Mouse (Mus musculus): ENCODE data around the gene Mapk1ip1. TPM values are rescaled to one million over a fixed set of nuclear protein-coding genes. Genes with fewer than 3 reads are reported as not detected.
A peak's percentile ranks its signal among the peaks of the same experiment; 100 is the strongest.

The Mapk1ip1 gene
- polyA plus RNA-seq, 2 experiments, result 1.9 to 6.3 TPM

DNA sequence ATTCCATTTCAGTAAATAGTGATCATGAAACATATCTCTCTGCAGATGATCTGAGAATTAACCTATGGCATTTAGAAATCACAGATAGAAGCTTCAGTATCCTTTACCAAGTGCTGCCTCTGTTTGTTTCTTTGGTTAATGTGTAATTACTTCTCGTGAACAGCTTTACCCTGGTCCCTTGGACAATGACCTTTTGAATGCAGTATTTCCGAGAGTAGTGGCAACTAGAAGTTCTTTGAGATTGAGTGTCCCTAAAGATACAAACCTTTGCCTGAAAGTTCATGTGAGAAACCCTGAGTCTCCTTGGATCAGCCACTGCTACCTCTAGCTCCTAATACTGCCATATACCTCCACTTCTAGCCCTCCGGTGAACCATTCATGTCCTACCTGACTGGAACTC is 26.9 kb upstream of the Mapk1ip1 start:
- TF ChIP-seq CTCF (IDR thresholded peaks at IDR 0.05; ENCODE audit: low read depth) (no peak), EP300 (IDR thresholded peaks at IDR 0.05; ENCODE audit: low read depth) (no peak)
- WGBS (ENCODE audit: insufficient replicate concordance), result 76% methylated on average over 3 of the region's 3 CpGs
- H3K4me2 ChIP-seq (ENCODE audit: low read depth), result no peak overlapping the region
- peaks cover 0 to 2% of the 10 kb centered on the region in 2 experiments; a peak in 2 of 4 replicates for H3K4me1 ChIP-seq (replicated peaks; ENCODE audit: control insufficient read depth in 2 of 2, insufficient read depth in 2 of 2, low read length in 1 of 2)
- H3K27ac ChIP-seq, result no peak overlapping the region
- no peak overlapping the region for H3K4me3 ChIP-seq (ENCODE audit: insufficient read depth in 1 of 2, low read depth in 2 of 2, low read length in 2 of 2)
- ATAC-seq (ENCODE audit: insufficient read depth) (no peak), DNase-seq (ENCODE audit: low read depth in 3 of 3, low spot score in 3 of 3) (no peak)
- H3K36me3 ChIP-seq (replicated peaks; ENCODE audit: control insufficient read depth, insufficient read depth, low read depth), result peaks cover 45% of the 10 kb centered on the region
- no peak overlapping the region for H3K9ac ChIP-seq (replicated peaks)
- no peaks in the 10 kb centered on the region for H3K9me3 ChIP-seq (ENCODE audit: control insufficient read depth, low read length)
- no peaks in the 10 kb centered on the region for H3K27me3 ChIP-seq (ENCODE audit: control insufficient read depth, insufficient read depth, low read length)

DNA sequence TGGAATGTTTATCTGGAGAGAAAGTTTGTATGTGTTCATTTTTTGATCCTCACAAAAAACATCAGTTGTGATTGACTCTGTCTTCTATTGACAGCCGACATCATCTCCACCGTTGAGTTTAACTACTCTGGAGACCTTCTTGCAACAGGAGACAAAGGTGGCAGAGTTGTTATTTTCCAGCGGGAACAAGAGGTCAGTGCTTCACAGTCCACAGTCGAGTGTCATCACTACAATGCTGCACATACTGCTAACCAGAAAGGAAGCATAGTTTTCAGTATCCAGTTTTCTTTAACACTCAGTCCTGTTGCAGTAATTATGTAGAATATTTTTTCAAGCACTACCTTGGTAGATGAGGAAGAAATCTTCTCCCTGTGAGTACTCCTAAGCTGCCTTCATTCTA is 22.2 kb upstream of the Mapk1ip1 start:
- 81% methylated on average over 4 of the region's 4 CpGs for WGBS (ENCODE audit: insufficient replicate concordance)
- DNase-seq (ENCODE audit: low read depth in 3 of 3, low spot score in 3 of 3), result no peak
- Histone ChIP-seq H3K4me3 (ENCODE audit: insufficient read depth in 1 of 2, low read depth in 2 of 2, low read length in 2 of 2) (no peak overlapping the region), H3K9ac (replicated peaks) (no peak overlapping the region), H3K27me3 (ENCODE audit: control insufficient read depth, insufficient read depth, low read length) (no peaks in the 10 kb centered on the region), H3K9me3 (ENCODE audit: control insufficient read depth, low read length) (no peaks in the 10 kb centered on the region), H3K4me2 (ENCODE audit: low read depth) (no peak overlapping the region), H3K36me3 (replicated peaks; ENCODE audit: control insufficient read depth, insufficient read depth, low read depth) (peaks cover 18% of the 10 kb centered on the region), H3K27ac (no peak overlapping the region), H3K4me1 (replicated peaks; ENCODE audit: control insufficient read depth in 2 of 2, insufficient read depth in 2 of 2, low read length in 1 of 2) (peaks cover 0 to 2% of the 10 kb centered on the region in 2 experiments; a peak in 2 of 4 replicates)
- no peak for TF ChIP-seq CTCF (IDR thresholded peaks at IDR 0.05; ENCODE audit: low read depth)
- TF ChIP-seq EP300 (IDR thresholded peaks at IDR 0.05; ENCODE audit: low read depth), result no peak
- no peak for ATAC-seq (ENCODE audit: insufficient read depth)

DNA sequence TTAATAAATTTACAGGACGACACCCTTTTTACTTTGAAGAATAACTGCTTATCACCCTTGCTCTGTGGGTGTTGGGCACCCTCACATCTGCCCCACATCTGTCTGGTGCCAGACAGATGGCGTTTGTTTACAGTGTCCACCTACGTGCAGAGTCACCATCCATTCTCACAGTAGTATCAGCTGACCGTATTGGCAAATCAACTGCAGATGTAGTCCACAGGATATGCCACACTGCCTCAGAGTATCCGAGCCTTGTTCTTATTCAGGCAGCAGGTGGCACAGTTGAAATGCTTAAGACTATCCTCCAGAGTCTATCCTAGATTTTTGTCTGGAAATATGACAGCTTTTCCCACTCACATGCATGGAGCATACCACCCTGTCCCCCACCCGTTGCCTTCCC is 21.2 kb upstream of the Mapk1ip1 start:
- WGBS (ENCODE audit: insufficient replicate concordance), result 60% methylated on average over 6 of the region's 6 CpGs
- Histone ChIP-seq H3K36me3 (replicated peaks; ENCODE audit: control insufficient read depth, insufficient read depth, low read depth) (peaks cover 11% of the 10 kb centered on the region), H3K4me3 (ENCODE audit: insufficient read depth in 1 of 2, low read depth in 2 of 2, low read length in 2 of 2) (no peak overlapping the region), H3K27ac (no peak overlapping the region), H3K9me3 (ENCODE audit: control insufficient read depth, low read length) (no peaks in the 10 kb centered on the region), H3K9ac (replicated peaks) (no peak overlapping the region), H3K27me3 (ENCODE audit: control insufficient read depth, insufficient read depth, low read length) (no peaks in the 10 kb centered on the region), H3K4me2 (ENCODE audit: low read depth) (no peak overlapping the region), H3K4me1 (replicated peaks; ENCODE audit: control insufficient read depth in 2 of 2, insufficient read depth in 2 of 2, low read length in 1 of 2) (0 out of 4 replicates have a peak, but pooled peaks cover 0 to 2% of the 10 kb centered on the region in 2 experiments)
- no peak for DNase-seq (ENCODE audit: low read depth in 3 of 3, low spot score in 3 of 3)
- TF ChIP-seq CTCF (IDR thresholded peaks at IDR 0.05; ENCODE audit: low read depth) (no peak), EP300 (IDR thresholded peaks at IDR 0.05; ENCODE audit: low read depth) (no peak)
- peak; percentile 48; the same call in 1 of the 2 replicates for ATAC-seq (ENCODE audit: insufficient read depth)

DNA sequence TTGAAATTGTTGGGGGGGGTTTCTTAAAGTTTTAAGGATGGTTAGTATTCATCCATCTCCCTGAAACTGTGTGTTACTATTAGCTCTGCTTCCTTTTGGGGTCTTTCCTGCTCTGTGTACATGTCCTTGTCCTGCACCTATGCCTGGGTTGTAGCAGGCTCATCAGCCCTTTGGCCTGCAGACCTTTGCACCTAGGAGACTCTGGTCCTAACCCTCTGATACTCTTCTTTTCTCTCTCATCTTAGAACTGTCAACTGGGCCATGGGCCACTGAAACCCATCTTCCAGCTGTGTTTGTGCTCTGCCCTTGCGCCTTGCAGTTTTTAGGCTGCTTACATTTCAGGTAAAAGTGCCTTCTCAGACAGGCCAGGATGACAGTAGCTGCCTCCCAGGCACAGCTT is 18.7 kb upstream of the Mapk1ip1 start:
- Histone ChIP-seq H3K27me3 (ENCODE audit: control insufficient read depth, insufficient read depth, low read length) (no peaks in the 10 kb centered on the region), H3K4me2 (ENCODE audit: low read depth) (no peak overlapping the region), H3K9me3 (ENCODE audit: control insufficient read depth, low read length) (no peaks in the 10 kb centered on the region), H3K4me1 (replicated peaks; ENCODE audit: control insufficient read depth in 2 of 2, insufficient read depth in 2 of 2, low read length in 1 of 2) (0 out of 4 replicates have a peak, but pooled peaks cover 0 to 2% of the 10 kb centered on the region in 2 experiments), H3K9ac (replicated peaks) (no peak overlapping the region), H3K27ac (no peak overlapping the region), H3K4me3 (ENCODE audit: insufficient read depth in 1 of 2, low read depth in 2 of 2, low read length in 2 of 2) (no peak overlapping the region), H3K36me3 (replicated peaks; ENCODE audit: control insufficient read depth, insufficient read depth, low read depth) (peaks cover 4% of the 10 kb centered on the region)
- no peak for ATAC-seq (ENCODE audit: insufficient read depth)
- no peak for TF ChIP-seq EP300 (IDR thresholded peaks at IDR 0.05; ENCODE audit: low read depth)
- no peak for TF ChIP-seq CTCF (IDR thresholded peaks at IDR 0.05; ENCODE audit: low read depth)
- 82% methylated on average over 1 of the region's 1 CpGs for WGBS (ENCODE audit: insufficient replicate concordance)
- no peak for DNase-seq (ENCODE audit: low read depth in 3 of 3, low spot score in 3 of 3)

DNA sequence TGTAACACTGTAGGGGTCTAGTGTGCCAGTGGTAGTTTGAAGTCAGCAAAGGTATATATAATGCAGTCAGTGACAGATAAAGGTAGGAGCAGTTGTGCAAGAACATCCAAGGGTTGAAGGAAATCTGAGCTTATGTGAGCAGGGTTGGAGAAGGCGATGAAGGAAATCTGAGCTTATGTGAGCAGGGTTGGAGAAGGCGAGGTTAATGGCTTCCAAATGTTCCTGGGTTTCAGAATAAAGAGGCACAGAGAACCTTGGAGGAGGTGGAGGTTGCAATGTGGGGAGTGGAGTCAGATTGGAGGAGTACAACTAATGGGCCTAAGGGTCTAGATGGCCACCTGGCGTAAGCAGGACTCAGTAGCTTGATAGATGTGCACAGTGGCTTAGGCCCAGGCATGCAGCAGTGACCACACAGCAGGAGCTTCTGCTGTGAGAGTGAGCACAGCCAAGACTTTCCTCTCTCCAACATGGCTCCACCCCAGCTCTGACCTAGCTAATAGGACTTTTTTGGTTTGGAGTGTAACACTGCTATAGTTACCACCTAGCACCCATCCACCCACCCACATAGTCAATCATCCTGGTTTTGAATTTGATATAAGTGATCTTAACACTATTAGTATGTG is 18.0 kb upstream of the Mapk1ip1 start:
- WGBS (ENCODE audit: insufficient replicate concordance), result 77% methylated on average over 3 of the region's 3 CpGs
- no peak overlapping the region for H3K4me2 ChIP-seq (ENCODE audit: low read depth)
- no peaks in the 10 kb centered on the region for H3K27me3 ChIP-seq (ENCODE audit: control insufficient read depth, insufficient read depth, low read length)
- TF ChIP-seq CTCF (IDR thresholded peaks at IDR 0.05; ENCODE audit: low read depth) (no peak), EP300 (IDR thresholded peaks at IDR 0.05; ENCODE audit: low read depth) (no peak)
- H3K27ac ChIP-seq, result no peak overlapping the region
- DNase-seq (ENCODE audit: low read depth in 3 of 3, low spot score in 3 of 3) (no peak), ATAC-seq (ENCODE audit: insufficient read depth) (no peak)
- H3K9me3 ChIP-seq (ENCODE audit: control insufficient read depth, low read length), result no peaks in the 10 kb centered on the region
- 0 out of 4 replicates have a peak, but pooled peaks cover 0 to 2% of the 10 kb centered on the region in 2 experiments for H3K4me1 ChIP-seq (replicated peaks; ENCODE audit: control insufficient read depth in 2 of 2, insufficient read depth in 2 of 2, low read length in 1 of 2)
- H3K9ac ChIP-seq (replicated peaks), result no peak overlapping the region
- H3K4me3 ChIP-seq (ENCODE audit: insufficient read depth in 1 of 2, low read depth in 2 of 2, low read length in 2 of 2), result no peak overlapping the region
- peaks cover under 1% of the 10 kb centered on the region; the same call in 1 of the 2 replicates for H3K36me3 ChIP-seq (replicated peaks; ENCODE audit: control insufficient read depth, insufficient read depth, low read depth)

Measured in liver, embryonic 14.5 days (tissue).